Mouse (Mus musculus): ENCODE measurements at regions not wholly inside any gene's neighbourhood (a gene's known extent, or its start where the extent isn't known, plus 50 kb on each side); places are given as distances from the start of the nearest gene placed in this dataset.

DNA sequence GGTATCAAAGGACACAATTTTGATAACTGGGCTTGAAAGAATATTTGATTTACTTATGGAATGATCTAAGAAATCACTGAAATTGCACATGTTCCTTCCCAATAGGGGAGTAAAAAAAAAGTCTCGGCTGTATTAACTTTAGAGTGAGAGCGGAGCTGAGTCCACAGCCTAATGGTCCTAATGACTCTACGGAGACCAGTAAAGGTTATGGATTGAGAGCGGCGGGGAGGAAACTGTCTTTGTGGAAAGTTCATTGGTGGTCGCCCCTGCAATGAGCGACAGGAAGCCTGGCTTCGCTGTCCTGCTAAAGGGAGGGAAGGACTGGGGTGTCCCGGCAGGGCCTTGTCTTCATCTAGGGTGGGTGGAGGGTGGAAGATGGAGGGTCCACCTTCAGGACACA lies 84.5 kb upstream of the Foxb1 start:
- Histone ChIP-seq H3K4me3 (ENCODE audit: low read depth, low read length) (no peak overlapping the region), H3K36me3 (ENCODE audit: control insufficient read depth, insufficient read depth, low read length) (no peaks in the 10 kb centered on the region), H3K4me2 (replicated peaks; ENCODE audit: low read depth) (no peak overlapping the region), H3K9ac (ENCODE audit: low read length) (no peak overlapping the region), H3K4me1 (replicated peaks; ENCODE audit: control insufficient read depth, insufficient read depth) (no peaks in the 10 kb centered on the region), H3K9me3 (ENCODE audit: control insufficient read depth, low read length) (no peaks in the 10 kb centered on the region), H3K27me3 (ENCODE audit: control insufficient read depth, insufficient read depth, low read length) (no peaks in the 10 kb centered on the region), H3K27ac (replicated peaks) (no peak overlapping the region)
- no peak for DNase-seq (ENCODE audit: low spot score)
- ATAC-seq (ENCODE audit: low FRiP score, low TSS enrichment): no peak
- WGBS: 76% methylated on average over 9 of the region's 9 CpGs
- no peak for TF ChIP-seq EP300 (optimal IDR thresholded peaks at IDR 0.05)
- TF ChIP-seq CTCF (IDR thresholded peaks at IDR 0.05; ENCODE audit: low read depth): no peak

- Histone ChIP-seq H3K9ac (ENCODE audit: low read length) (no peak overlapping the region), H3K4me1 (replicated peaks; ENCODE audit: control insufficient read depth, insufficient read depth) (no peaks in the 10 kb centered on the region), H3K9me3 (ENCODE audit: control insufficient read depth, low read length) (no peaks in the 10 kb centered on the region), H3K36me3 (ENCODE audit: control insufficient read depth, insufficient read depth, low read length) (no peaks in the 10 kb centered on the region), H3K4me3 (ENCODE audit: low read depth, low read length) (no peak overlapping the region), H3K27ac (replicated peaks) (no peak overlapping the region), H3K4me2 (replicated peaks; ENCODE audit: low read depth) (no peak overlapping the region), H3K27me3 (ENCODE audit: control insufficient read depth, insufficient read depth, low read length) (no peaks in the 10 kb centered on the region)
- no peak for ATAC-seq (ENCODE audit: low FRiP score, low TSS enrichment)
- WGBS: 89% methylated on average over 7 of the region's 7 CpGs
- DNase-seq (ENCODE audit: low spot score): peak; percentile 18
- TF ChIP-seq EP300 (optimal IDR thresholded peaks at IDR 0.05) (no peak), CTCF (IDR thresholded peaks at IDR 0.05; ENCODE audit: low read depth) (no peak)
These were observed 95.9 kb upstream of the Foxb1 start for GRCm38 (mm10) chr9:69856621-69857020.

DNA sequence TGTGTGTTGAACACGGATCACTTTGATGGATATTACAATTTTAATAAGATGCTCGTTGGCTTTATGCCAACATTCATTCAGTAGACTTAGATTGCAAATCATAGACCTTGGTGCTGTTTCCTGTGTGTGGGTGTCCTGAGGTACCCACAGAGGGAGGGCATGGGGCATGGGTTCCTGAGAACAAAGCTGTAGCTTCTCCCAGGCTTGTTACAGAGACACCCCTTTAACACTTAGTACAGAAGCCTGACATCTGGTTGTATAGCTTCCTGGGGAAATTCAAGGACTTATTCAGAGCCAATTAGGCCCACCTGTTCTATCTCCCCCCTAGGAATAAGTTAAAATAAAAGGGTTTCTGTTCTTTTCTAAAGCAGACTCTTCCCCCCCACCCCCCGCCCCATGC lies 97.9 kb upstream of the Foxb1 start:
- H3K36me3 ChIP-seq (ENCODE audit: control insufficient read depth, insufficient read depth, low read length): no peaks in the 10 kb centered on the region
- H3K9ac ChIP-seq (ENCODE audit: low read length): no peak overlapping the region
- H3K4me2 ChIP-seq (replicated peaks; ENCODE audit: low read depth): no peak overlapping the region
- no peak overlapping the region for H3K27ac ChIP-seq (replicated peaks)
- whole genome bisulfite sequencing: 71% methylated on average over 3 of the region's 3 CpGs
- TF ChIP-seq EP300 (optimal IDR thresholded peaks at IDR 0.05) (no peak), CTCF (IDR thresholded peaks at IDR 0.05; ENCODE audit: low read depth) (no peak)
- H3K9me3 ChIP-seq (ENCODE audit: control insufficient read depth, low read length): no peaks in the 10 kb centered on the region
- no peaks in the 10 kb centered on the region for H3K4me1 ChIP-seq (replicated peaks; ENCODE audit: control insufficient read depth, insufficient read depth)
- no peak for DNase-seq (ENCODE audit: low spot score)
- no peaks in the 10 kb centered on the region for H3K27me3 ChIP-seq (ENCODE audit: control insufficient read depth, insufficient read depth, low read length)
- no peak for ATAC-seq (ENCODE audit: low FRiP score, low TSS enrichment)
- no peak overlapping the region for H3K4me3 ChIP-seq (ENCODE audit: low read depth, low read length)

DNA sequence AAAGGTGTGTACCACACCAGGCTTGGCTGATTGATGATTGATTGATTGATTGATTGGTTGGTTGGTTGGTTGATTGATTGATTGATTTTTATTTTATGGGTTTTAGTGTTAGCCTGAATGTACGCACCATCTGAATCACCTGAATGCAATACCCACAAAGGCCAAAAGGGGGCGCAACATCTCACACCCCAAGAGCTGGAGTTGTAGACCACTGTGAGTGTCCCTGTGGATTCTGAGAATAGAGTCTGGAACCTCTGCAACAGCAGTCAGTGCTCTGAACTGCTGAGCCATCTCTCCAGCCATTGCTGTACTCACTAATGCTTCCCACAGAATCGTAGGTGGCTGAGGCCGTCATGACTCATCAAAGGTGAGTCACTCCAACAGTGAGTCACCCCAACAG lies 109.4 kb upstream of the Foxb1 start:
- no peak overlapping the region for H3K4me3 ChIP-seq (ENCODE audit: low read depth, low read length)
- ATAC-seq (ENCODE audit: low FRiP score, low TSS enrichment) (no peak), DNase-seq (ENCODE audit: low spot score) (no peak)
- 78% methylated on average over 4 of the region's 4 CpGs for WGBS
- H3K27ac ChIP-seq (replicated peaks): no peak overlapping the region
- H3K9ac ChIP-seq (ENCODE audit: low read length): no peak overlapping the region
- TF ChIP-seq CTCF (IDR thresholded peaks at IDR 0.05; ENCODE audit: low read depth): peak; percentile 49
- TF ChIP-seq EP300 (optimal IDR thresholded peaks at IDR 0.05): no peak
- no peaks in the 10 kb centered on the region for H3K27me3 ChIP-seq (ENCODE audit: control insufficient read depth, insufficient read depth, low read length)
- H3K4me2 ChIP-seq (replicated peaks; ENCODE audit: low read depth): no peak overlapping the region
- no peaks in the 10 kb centered on the region for H3K4me1 ChIP-seq (replicated peaks; ENCODE audit: control insufficient read depth, insufficient read depth)
- no peaks in the 10 kb centered on the region for H3K36me3 ChIP-seq (ENCODE audit: control insufficient read depth, insufficient read depth, low read length)
- no peaks in the 10 kb centered on the region for H3K9me3 ChIP-seq (ENCODE audit: control insufficient read depth, low read length)

DNA sequence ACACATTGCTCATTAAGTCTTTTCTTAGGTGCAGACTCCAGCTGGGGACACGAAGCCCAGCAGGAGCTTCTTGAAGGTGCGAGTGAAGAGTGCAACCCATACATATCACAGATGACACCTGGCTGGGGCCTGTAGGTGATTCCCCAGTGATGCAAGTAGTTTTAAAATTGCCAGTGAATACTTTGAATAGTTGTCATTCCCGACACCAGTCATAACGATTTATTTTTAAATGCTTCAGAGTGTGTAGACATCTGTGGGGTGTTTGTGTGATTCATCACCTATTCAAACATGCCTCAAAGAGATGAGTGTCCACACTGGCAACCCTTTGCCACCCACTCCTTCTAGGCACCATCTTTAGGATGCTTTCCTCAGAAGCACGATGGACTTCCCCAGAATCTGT lies 102.9 kb upstream of the Bnip2 start:
- Histone ChIP-seq H3K27ac (replicated peaks) (no peak overlapping the region), H3K36me3 (ENCODE audit: control insufficient read depth, insufficient read depth, low read length) (no peaks in the 10 kb centered on the region), H3K4me3 (ENCODE audit: low read depth, low read length) (no peak overlapping the region), H3K4me2 (replicated peaks; ENCODE audit: low read depth) (no peak overlapping the region), H3K27me3 (ENCODE audit: control insufficient read depth, insufficient read depth, low read length) (no peaks in the 10 kb centered on the region), H3K9me3 (ENCODE audit: control insufficient read depth, low read length) (no peaks in the 10 kb centered on the region), H3K9ac (ENCODE audit: low read length) (no peak overlapping the region), H3K4me1 (replicated peaks; ENCODE audit: control insufficient read depth, insufficient read depth) (no peaks in the 10 kb centered on the region)
- ATAC-seq (ENCODE audit: low FRiP score, low TSS enrichment) (no peak), DNase-seq (ENCODE audit: low spot score) (no peak)
- no peak for TF ChIP-seq CTCF (IDR thresholded peaks at IDR 0.05; ENCODE audit: low read depth)
- no peak for TF ChIP-seq EP300 (optimal IDR thresholded peaks at IDR 0.05)
- 62% methylated on average over 5 of the region's 5 CpGs for WGBS

- H3K27me3 ChIP-seq (ENCODE audit: control insufficient read depth, insufficient read depth, low read length): no peaks in the 10 kb centered on the region
- H3K4me1 ChIP-seq (replicated peaks; ENCODE audit: control insufficient read depth, insufficient read depth): no peaks in the 10 kb centered on the region
- TF ChIP-seq CTCF (IDR thresholded peaks at IDR 0.05; ENCODE audit: low read depth) (no peak), EP300 (optimal IDR thresholded peaks at IDR 0.05) (no peak)
- H3K9ac ChIP-seq (ENCODE audit: low read length): no peak overlapping the region
- H3K27ac ChIP-seq (replicated peaks): no peak overlapping the region
- WGBS: 57% methylated on average over 10 of the region's 10 CpGs
- H3K4me2 ChIP-seq (replicated peaks; ENCODE audit: low read depth): no peak overlapping the region
- ATAC-seq (ENCODE audit: low FRiP score, low TSS enrichment) (no peak), DNase-seq (ENCODE audit: low spot score) (no peak)
- no peaks in the 10 kb centered on the region for H3K9me3 ChIP-seq (ENCODE audit: control insufficient read depth, low read length)
- H3K4me3 ChIP-seq (ENCODE audit: low read depth, low read length): no peak overlapping the region
- H3K36me3 ChIP-seq (ENCODE audit: control insufficient read depth, insufficient read depth, low read length): no peaks in the 10 kb centered on the region
These were observed 91.2 kb upstream of the Bnip2 start for GRCm38 (mm10) chr9:69898016-69898415.
